Mouse (Mus musculus) thymus, adult 2 months (tissue): ENCODE results near the gene Zfp62. TPM values are rescaled to one million over a fixed set of nuclear protein-coding genes. Genes with fewer than 3 reads are reported as not detected.
"Not testable (repeated sequence)": the region's sequence is repeated elsewhere in the genome, so short reads cannot be mapped to it uniquely, and the experiment has no call there.

ENCODE experiments used
- DNase-seq: peaks from one replicate; pipeline ENCODE4 v3.0.0; 2021
- H3K27ac ChIP-seq: fragments of 200-500 bp; 2 replicates; pipeline ENCODE4 v1.5.1; 2012; ENCODE audit warnings: low read length, control low read depth; ENCODE audit not compliant: control insufficient read depth, insufficient read depth
- H3K27me3 ChIP-seq: fragments of 200-500 bp; 2 replicates; pipeline ENCODE4 v1.6.1; 2012; ENCODE audit warnings: mild to moderate bottlenecking, low read length, moderate library complexity, mixed read lengths; ENCODE audit not compliant: control insufficient read depth, insufficient read depth
- H3K36me3 ChIP-seq: fragments of 200-500 bp; 2 replicates; pipeline ENCODE4 v1.6.1; 2012; ENCODE audit warnings: mild to moderate bottlenecking, low read length, moderate library complexity; ENCODE audit not compliant: control insufficient read depth, insufficient read depth
- H3K4me1 ChIP-seq: fragments of 200-500 bp; replicated peaks from 2 replicates; pipeline ENCODE4 v1.6.1; 2012; ENCODE audit warnings: low read length; ENCODE audit not compliant: control insufficient read depth, insufficient read depth
- H3K4me3 ChIP-seq: fragments of 200-500 bp; 2 replicates; pipeline ENCODE4 v1.5.1; 2012; ENCODE audit warnings: mild to moderate bottlenecking, low read length, control low read depth, moderate library complexity; ENCODE audit not compliant: control insufficient read depth, insufficient read depth
- CTCF ChIP-seq: fragments of 200-500 bp; IDR thresholded peaks from 2 replicates; pipeline ENCODE4 v1.5.1; 2012; ENCODE audit warnings: mild to moderate bottlenecking, control low read depth, low read length, moderate library complexity, borderline replicate concordance; ENCODE audit not compliant: control insufficient read depth, poor library complexity, insufficient read depth; ENCODE audit errors: extremely low read depth
- POLR2A ChIP-seq: fragments of 200-500 bp; IDR thresholded peaks from 2 replicates; pipeline ENCODE4 v1.6.1; 2012; ENCODE audit warnings: mild to moderate bottlenecking, low read length, control low read depth, moderate library complexity; ENCODE audit not compliant: control insufficient read depth, poor library complexity, insufficient read depth; ENCODE audit errors: extremely low read depth
- WGBS: fragments of 180-500 bp; shearing (Covaris S2); methylation state at CpG from one replicate; pipeline ENCODE4 v1.1.7; 2018; 5-methylcytosine and 5-hydroxymethylcytosine counted together
- polyA plus RNA-seq: library from polyadenylated mRNA; depleted of rRNA; stranded (reverse); fragments of >200 nt; gene quantifications from 2 replicates; pipeline ENCODE4 v1.2.3, GENCODE M21; 2012; rRNA removed

Zfp62 gene
- 6.0 TPM in 2 replicates for polyA plus RNA-seq

DNA sequence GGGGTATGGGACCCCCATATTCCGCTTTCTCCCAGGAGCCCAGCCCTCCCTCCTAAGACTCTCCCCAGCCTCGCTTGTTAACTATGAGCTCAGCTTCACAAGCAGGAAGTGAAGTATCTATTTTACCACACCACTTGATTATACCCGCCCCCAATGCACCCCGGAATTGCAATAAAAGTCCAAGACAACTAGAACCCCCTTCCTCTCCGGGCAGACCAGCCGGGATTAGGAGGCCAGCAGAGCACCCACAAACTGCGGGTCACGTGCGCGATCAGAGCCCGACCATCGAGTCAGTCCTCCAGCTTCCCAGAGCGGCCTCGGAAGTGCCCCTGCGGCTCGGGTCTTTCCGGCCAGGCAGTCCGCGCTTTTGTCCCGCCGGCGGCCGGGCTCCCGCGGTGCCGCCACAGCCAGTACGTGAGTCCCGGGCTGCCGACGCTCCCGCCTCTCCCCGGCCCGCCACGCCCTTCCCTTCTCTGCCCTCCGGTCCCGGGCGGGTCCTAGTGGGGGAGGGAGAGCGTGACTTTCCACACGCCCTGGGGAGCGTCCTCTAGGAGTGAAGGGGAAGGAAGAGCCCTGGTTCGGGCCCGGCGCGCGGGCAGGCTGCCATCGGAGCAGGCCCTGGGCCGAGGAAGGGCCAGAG, at the start of gene Zfp62:
Gene Zfp62 (plus strand): TSS at position 164 of the 640 bp plus-strand sequence.
- Histone ChIP-seq H3K27me3 (no peaks in the 10 kb centered on the region), H3K4me3 (peak within 1 kb of the TSS; percentile 97), H3K4me1 (peaks cover 6% of the 10 kb centered on the region), H3K27ac (peak within 1 kb of the TSS; percentile 91), H3K36me3 (peaks cover 5% of the 10 kb centered on the region; the same call in 1 of the 2 replicates)
- WGBS: under 1% methylated on average over 47 of the region's 47 CpGs
- DNase-seq: peak; percentile 91
- peak; percentile 57 for TF ChIP-seq POLR2A
- TF ChIP-seq CTCF: no peak

DNA sequence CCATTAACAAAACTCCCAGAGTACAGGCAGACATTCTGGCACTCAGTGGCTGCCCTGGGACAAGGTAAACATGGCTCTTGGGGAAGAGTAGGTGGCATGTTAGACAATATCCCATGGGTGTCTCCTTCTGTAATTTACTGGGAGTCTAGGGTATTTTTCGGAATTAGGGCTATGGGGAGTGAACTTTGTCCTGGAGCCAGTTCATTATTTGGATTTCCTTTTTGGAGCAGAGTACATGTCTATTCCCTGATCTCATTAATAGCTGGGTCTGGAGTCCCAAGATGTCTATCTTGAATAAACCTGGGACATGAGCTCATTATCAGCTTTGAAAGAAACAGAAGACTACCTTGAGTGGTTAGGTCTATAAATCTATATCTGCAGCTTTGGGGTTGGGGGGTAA, 49.0 kb upstream of the Zfp62 start, which contains the start of gene Olfr1394:
Gene Olfr1394 (plus strand): TSS at position 301 of the 400 bp plus-strand sequence.
- H3K27ac ChIP-seq: no peak within 1 kb of the TSS
- no peaks in the 10 kb centered on the region for H3K27me3 ChIP-seq
- no peak within 1 kb of the TSS for H3K4me3 ChIP-seq
- 94% methylated on average over 1 of the region's 1 CpGs for WGBS
- no peaks in the 10 kb centered on the region for H3K4me1 ChIP-seq
- DNase-seq: no peak
- TF ChIP-seq CTCF (no peak), POLR2A (no peak)
- H3K36me3 ChIP-seq: no peaks in the 10 kb centered on the region

DNA sequence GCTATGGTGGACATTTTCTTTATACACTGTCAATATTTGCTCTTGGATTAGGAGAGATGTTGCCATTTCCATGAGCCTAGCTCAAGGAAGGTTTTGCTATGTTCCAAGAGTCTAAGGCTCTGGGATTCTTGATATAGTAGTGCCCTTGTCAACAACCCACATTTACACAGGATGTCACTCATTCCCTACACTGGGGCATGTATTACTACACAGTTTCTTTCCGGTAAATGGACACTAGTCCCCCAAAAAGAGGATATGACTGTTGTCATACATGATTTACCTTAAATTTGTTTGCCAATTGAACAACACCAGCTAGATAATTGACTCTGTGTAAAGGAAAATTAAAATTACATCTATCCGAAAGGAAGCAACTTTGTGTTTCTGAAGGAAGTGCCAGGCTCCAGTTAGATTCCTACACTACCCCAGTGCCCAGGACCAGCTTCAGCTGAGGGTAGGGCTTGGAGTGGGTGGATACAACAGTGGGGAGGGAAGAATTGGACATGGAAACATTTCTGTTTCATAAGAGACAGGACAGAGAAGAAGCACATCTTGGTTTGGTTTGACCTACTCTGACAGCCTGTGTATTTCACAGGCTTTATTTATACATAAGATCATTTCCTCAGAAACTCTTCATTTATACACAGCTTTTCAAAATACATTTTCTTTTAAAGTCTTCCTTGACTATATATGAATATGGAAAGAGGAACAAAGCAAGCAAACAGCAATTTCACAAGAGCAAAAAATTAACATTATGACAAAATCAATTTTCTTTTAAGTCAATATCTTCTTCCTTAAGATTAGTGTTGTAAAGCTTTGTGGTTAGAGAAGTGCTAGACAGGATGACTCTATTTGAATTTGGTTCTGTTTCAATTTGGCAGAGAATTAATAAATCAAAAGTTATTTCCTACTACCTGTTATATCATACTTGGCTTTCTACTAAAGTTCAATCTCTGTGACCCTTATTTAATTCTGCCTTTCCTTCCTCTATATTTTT, 46.0 kb upstream of the Zfp62 start:
- WGBS: 88% methylated on average over 2 of the region's 2 CpGs
- TF ChIP-seq POLR2A: no peak
- TF ChIP-seq CTCF: no peak
- Histone ChIP-seq H3K4me1 (no peaks in the 10 kb centered on the region), H3K36me3 (no peaks in the 10 kb centered on the region), H3K4me3 (no peak overlapping the region), H3K27ac (no peak overlapping the region), H3K27me3 (no peaks in the 10 kb centered on the region)
- DNase-seq: no peak

DNA sequence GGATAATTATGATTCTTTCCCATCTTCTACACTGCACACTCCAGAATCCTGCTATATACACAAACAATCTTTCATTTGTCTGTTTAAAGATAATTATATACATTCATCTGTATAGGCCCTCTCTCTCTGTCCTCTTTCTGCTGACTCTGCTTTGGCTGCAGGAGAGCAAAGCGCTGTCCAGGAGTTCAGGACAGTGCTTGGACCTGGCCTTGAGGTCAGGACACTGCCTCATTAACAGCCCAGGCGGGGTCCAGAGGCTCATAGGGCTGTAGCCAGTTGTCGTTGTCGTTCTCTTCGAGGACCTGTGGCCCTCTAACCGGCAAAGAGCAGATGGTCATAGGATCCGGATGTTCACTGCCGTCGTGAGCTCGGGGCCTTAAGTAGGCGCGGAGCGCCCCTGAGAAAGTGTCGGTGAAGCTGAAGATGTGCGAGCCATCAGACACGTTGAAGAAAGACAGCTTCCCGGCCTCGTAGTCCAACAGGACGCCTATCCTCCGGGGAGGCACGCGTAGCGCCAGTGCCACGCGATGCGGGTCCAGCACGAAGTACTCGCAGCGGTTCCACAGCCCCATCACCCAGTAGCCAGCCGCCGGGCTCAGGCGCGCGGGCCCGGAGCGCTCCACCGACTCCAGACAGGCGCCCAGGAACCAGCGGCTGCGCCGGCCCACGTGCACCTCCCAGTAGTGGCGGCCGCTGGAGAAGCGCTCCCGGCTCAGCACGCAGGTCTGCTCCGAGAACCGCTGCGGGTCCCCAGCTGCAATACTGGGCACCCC, 34.1 kb upstream of the Zfp62 start:
- DNase-seq: no peak
- 35% methylated on average over 50 of the region's 50 CpGs for WGBS
- Histone ChIP-seq H3K27ac (no peak overlapping the region), H3K4me3 (no peak overlapping the region), H3K36me3 (no peaks in the 10 kb centered on the region), H3K27me3 (no peaks in the 10 kb centered on the region; the same call in 1 of the 2 replicates), H3K4me1 (no peaks in the 10 kb centered on the region)
- no peak for TF ChIP-seq CTCF
- no peak for TF ChIP-seq POLR2A

DNA sequence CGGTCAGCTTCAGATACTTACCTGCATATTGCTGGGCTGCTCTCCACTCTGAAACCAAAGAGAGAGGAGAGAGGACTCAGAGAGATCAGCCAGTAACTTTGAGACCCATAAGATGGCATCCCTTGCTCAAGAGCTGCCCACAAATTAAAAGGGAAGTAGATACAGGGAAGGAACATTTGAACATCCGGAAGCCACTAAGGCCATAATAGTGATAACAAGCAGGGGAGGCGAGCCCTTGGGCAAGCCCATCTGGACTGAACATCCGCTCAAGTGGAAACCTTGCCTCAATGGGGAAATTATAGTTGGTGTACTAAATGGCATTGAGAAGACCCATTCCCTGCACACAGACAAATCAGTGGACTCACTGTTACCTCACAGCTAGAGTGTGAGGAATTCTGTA, 32.5 kb upstream of the Zfp62 start:
- no peak overlapping the region for H3K4me3 ChIP-seq
- no peak overlapping the region for H3K27ac ChIP-seq
- no peak for DNase-seq
- TF ChIP-seq POLR2A (no peak), CTCF (no peak)
- H3K36me3 ChIP-seq: no peaks in the 10 kb centered on the region
- H3K27me3 ChIP-seq: no peaks in the 10 kb centered on the region; the same call in 1 of the 2 replicates
- 59% methylated on average over 4 of the region's 4 CpGs for WGBS
- 0 out of 2 replicates have a peak, but pooled peaks cover 3% of the 10 kb centered on the region for H3K4me1 ChIP-seq

DNA sequence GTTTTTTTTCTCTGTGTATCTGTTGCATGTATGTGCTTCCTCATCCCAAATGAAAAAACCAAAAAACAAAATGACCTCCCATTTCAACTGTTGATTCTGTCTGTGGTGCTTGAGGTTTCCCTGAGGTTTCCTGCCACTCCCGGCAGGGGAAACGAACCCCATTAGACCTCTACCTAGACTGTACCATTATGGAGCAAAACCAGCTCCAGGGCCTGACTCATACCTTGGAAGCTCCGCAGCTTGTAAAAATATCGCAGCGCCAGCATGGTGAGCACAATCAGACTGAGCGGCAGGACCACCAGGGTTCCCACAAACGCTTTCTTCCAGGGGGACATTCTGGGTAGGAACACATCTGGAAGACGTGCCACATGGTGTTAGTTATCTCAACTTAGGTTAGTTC, 27.7 kb upstream of the Zfp62 start:
- WGBS: 6% methylated on average over 8 of the region's 8 CpGs
- H3K4me1 ChIP-seq: 0 out of 2 replicates have a peak, but pooled peaks cover 3% of the 10 kb centered on the region
- no peak for TF ChIP-seq CTCF
- no peak for TF ChIP-seq POLR2A
- H3K4me3 ChIP-seq: no peak overlapping the region
- H3K27me3 ChIP-seq: no peaks in the 10 kb centered on the region
- DNase-seq: peak; percentile 24
- no peaks in the 10 kb centered on the region for H3K36me3 ChIP-seq
- no peak overlapping the region for H3K27ac ChIP-seq

DNA sequence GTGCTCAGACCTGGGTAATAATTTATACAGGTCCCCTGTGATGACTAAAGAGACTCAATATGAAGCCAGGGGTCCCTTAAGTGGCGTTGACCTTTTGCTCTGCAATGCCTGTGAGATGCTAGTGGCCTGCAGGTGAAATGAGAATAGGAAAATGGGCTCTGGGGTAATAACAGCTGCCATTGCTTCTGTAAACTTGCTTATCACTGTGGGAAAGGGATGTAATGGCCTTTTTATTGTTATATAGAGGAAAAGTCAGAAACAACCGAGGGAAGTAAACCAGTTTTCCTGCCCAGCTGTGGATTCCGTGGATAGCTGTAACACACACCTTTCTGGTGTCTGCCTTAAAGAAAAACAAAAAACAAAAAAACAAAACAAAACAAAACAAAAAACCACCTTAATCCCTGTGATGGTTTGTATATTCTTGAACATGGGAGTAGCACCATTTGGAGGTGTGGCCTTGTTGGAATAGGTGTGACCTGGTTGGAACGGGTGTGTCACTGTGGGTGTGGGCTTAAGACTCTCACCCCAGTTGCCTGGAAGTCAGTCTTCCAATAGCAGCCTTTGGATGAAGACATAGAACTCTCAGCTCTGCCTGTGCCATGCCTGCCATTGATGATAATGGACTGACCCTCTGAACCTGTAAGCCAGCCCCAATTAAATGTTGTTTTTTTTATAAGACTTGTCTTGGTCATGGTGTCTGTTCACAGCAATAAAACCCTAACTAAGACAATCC, 26.9 kb upstream of the Zfp62 start:
- not testable (repeated sequence) for H3K4me1 ChIP-seq, DNase-seq, H3K27ac ChIP-seq, H3K4me3 ChIP-seq, H3K27me3 ChIP-seq, H3K36me3 ChIP-seq
- WGBS: 88% methylated on average over 4 of the region's 4 CpGs
